Mouse (Mus musculus): ENCODE results near the gene Ripk3. TPM values are rescaled to one million over a fixed set of nuclear protein-coding genes. Genes with fewer than 3 reads are reported as not detected.

The Ripk3 gene
- polyA plus RNA-seq, 1 experiment from 2014 or later: 2.4 TPM

- Histone ChIP-seq H3K4me3 (ENCODE audit: low read depth, low read length) (no peak overlapping the region), H3K4me2 (ENCODE audit: low read length) (no peak overlapping the region), H3K27ac (ENCODE audit: low read depth, low read length) (no peak overlapping the region), H3K9me3 (replicated peaks; ENCODE audit: control insufficient read depth, low read length) (no peaks in the 10 kb centered on the region), H3K9ac (ENCODE audit: low read length) (no peak overlapping the region), H3K4me1 (ENCODE audit: control insufficient read depth, insufficient read depth, low read length) (peaks cover 14% of the 10 kb centered on the region), H3K27me3 (replicated peaks; ENCODE audit: control insufficient read depth, insufficient read depth, low read length) (no peaks in the 10 kb centered on the region), H3K36me3 (ENCODE audit: control insufficient read depth, insufficient read depth, low read length) (no peaks in the 10 kb centered on the region)
- 79% methylated on average over 7 of the region's 7 CpGs for WGBS
- no peak for DNase-seq (ENCODE audit: low spot score)
- ATAC-seq: no peak
Observed at GRCm38 (mm10) chr14:55819845-55820405, 31.3 kb upstream of the Ripk3 start.

- Histone ChIP-seq H3K4me3 (ENCODE audit: low read depth, low read length) (peak overlapping the region; percentile 42), H3K9ac (ENCODE audit: low read length) (peak overlapping the region; percentile 58), H3K4me1 (ENCODE audit: control insufficient read depth, insufficient read depth, low read length) (peaks cover 5% of the 10 kb centered on the region; the same call in 1 of the 2 replicates), H3K27ac (ENCODE audit: low read depth, low read length) (no peak overlapping the region), H3K4me2 (ENCODE audit: low read length) (peak overlapping the region; percentile 64), H3K27me3 (replicated peaks; ENCODE audit: control insufficient read depth, insufficient read depth, low read length) (no peaks in the 10 kb centered on the region), H3K9me3 (replicated peaks; ENCODE audit: control insufficient read depth, low read length) (no peaks in the 10 kb centered on the region), H3K36me3 (ENCODE audit: control insufficient read depth, insufficient read depth, low read length) (no peaks in the 10 kb centered on the region)
- ATAC-seq (peak; percentile 74), DNase-seq (ENCODE audit: low spot score) (peak; percentile 53)
- 30% methylated on average over 17 of the region's 17 CpGs for WGBS
Observed at GRCm38 (mm10) chr14:55815310-55815751, 26.7 kb upstream of the Ripk3 start.

GRCm38 (mm10) chr14:55814885-55815284, 26.2 kb upstream of the Ripk3 start:
- H3K9ac ChIP-seq (ENCODE audit: low read length): peak overlapping the region; percentile 58
- ATAC-seq: peak; percentile 82
- H3K4me3 ChIP-seq (ENCODE audit: low read depth, low read length): peak overlapping the region; percentile 42
- peak; percentile 89 for DNase-seq (ENCODE audit: low spot score)
- H3K9me3 ChIP-seq (replicated peaks; ENCODE audit: control insufficient read depth, low read length): no peaks in the 10 kb centered on the region
- no peaks in the 10 kb centered on the region for H3K36me3 ChIP-seq (ENCODE audit: control insufficient read depth, insufficient read depth, low read length)
- no peaks in the 10 kb centered on the region for H3K27me3 ChIP-seq (replicated peaks; ENCODE audit: control insufficient read depth, insufficient read depth, low read length)
- H3K4me2 ChIP-seq (ENCODE audit: low read length): peak overlapping the region; percentile 64
- H3K4me1 ChIP-seq (ENCODE audit: control insufficient read depth, insufficient read depth, low read length): peaks cover 5% of the 10 kb centered on the region; the same call in 1 of the 2 replicates
- WGBS: 30% methylated on average over 16 of the region's 16 CpGs
- no peak overlapping the region for H3K27ac ChIP-seq (ENCODE audit: low read depth, low read length)

GRCm38 (mm10) chr14:55795380-55796163, 6.9 kb upstream of the Ripk3 start:
- no peaks in the 10 kb centered on the region for H3K27me3 ChIP-seq (replicated peaks; ENCODE audit: control insufficient read depth, insufficient read depth, low read length)

GRCm38 (mm10) chr14:55793946-55794345, 5.3 kb upstream of the Ripk3 start:
- Histone ChIP-seq H3K4me3 (ENCODE audit: low read depth, low read length) (no peak overlapping the region), H3K4me1 (ENCODE audit: control insufficient read depth, insufficient read depth, low read length) (no peaks in the 10 kb centered on the region), H3K9ac (ENCODE audit: low read length) (no peak overlapping the region), H3K9me3 (replicated peaks; ENCODE audit: control insufficient read depth, low read length) (no peaks in the 10 kb centered on the region), H3K4me2 (ENCODE audit: low read length) (no peak overlapping the region), H3K27me3 (replicated peaks; ENCODE audit: control insufficient read depth, insufficient read depth, low read length) (peaks cover 11% of the 10 kb centered on the region), H3K27ac (ENCODE audit: low read depth, low read length) (no peak overlapping the region), H3K36me3 (ENCODE audit: control insufficient read depth, insufficient read depth, low read length) (no peaks in the 10 kb centered on the region)
- ATAC-seq (no peak), DNase-seq (ENCODE audit: low spot score) (no peak)
- 65% methylated on average over 2 of the region's 2 CpGs for WGBS

More at GRCm38 (mm10) chr14:55795380-55796163, 6.9 kb upstream of the Ripk3 start:
- whole genome bisulfite sequencing: 86% methylated on average over 15 of the region's 15 CpGs
- no peaks in the 10 kb centered on the region for H3K4me1 ChIP-seq (ENCODE audit: control insufficient read depth, insufficient read depth, low read length)
- H3K4me2 ChIP-seq (ENCODE audit: low read length): no peak overlapping the region
- DNase-seq (ENCODE audit: low spot score): no peak
- H3K36me3 ChIP-seq (ENCODE audit: control insufficient read depth, insufficient read depth, low read length): no peaks in the 10 kb centered on the region
- H3K4me3 ChIP-seq (ENCODE audit: low read depth, low read length): no peak overlapping the region
- no peak for ATAC-seq
- no peaks in the 10 kb centered on the region for H3K9me3 ChIP-seq (replicated peaks; ENCODE audit: control insufficient read depth, low read length)
- no peak overlapping the region for H3K27ac ChIP-seq (ENCODE audit: low read depth, low read length)
- no peak overlapping the region for H3K9ac ChIP-seq (ENCODE audit: low read length)

- no peak overlapping the region for H3K4me2 ChIP-seq (ENCODE audit: low read length)
- no peak overlapping the region for H3K9ac ChIP-seq (ENCODE audit: low read length)
- no peak overlapping the region for H3K27ac ChIP-seq (ENCODE audit: low read depth, low read length)
- H3K9me3 ChIP-seq (replicated peaks; ENCODE audit: control insufficient read depth, low read length): no peaks in the 10 kb centered on the region
- 75% methylated on average over 2 of the region's 2 CpGs for WGBS
- DNase-seq (ENCODE audit: low spot score) (no peak), ATAC-seq (no peak)
- no peaks in the 10 kb centered on the region for H3K36me3 ChIP-seq (ENCODE audit: control insufficient read depth, insufficient read depth, low read length)
- H3K4me3 ChIP-seq (ENCODE audit: low read depth, low read length): no peak overlapping the region
- H3K4me1 ChIP-seq (ENCODE audit: control insufficient read depth, insufficient read depth, low read length): no peaks in the 10 kb centered on the region
- peaks cover 16% of the 10 kb centered on the region for H3K27me3 ChIP-seq (replicated peaks; ENCODE audit: control insufficient read depth, insufficient read depth, low read length)
Observed at GRCm38 (mm10) chr14:55793461-55793860, 4.8 kb upstream of the Ripk3 start.

- Histone ChIP-seq H3K9ac (ENCODE audit: low read length) (no peak overlapping the region), H3K9me3 (replicated peaks; ENCODE audit: control insufficient read depth, low read length) (no peaks in the 10 kb centered on the region), H3K27me3 (replicated peaks; ENCODE audit: control insufficient read depth, insufficient read depth, low read length) (peaks cover 56% of the 10 kb centered on the region), H3K4me3 (ENCODE audit: low read depth, low read length) (no peak overlapping the region), H3K4me1 (ENCODE audit: control insufficient read depth, insufficient read depth, low read length) (no peaks in the 10 kb centered on the region), H3K27ac (ENCODE audit: low read depth, low read length) (no peak overlapping the region), H3K36me3 (ENCODE audit: control insufficient read depth, insufficient read depth, low read length) (no peaks in the 10 kb centered on the region), H3K4me2 (ENCODE audit: low read length) (no peak overlapping the region)
- ATAC-seq (no peak), DNase-seq (ENCODE audit: low spot score) (no peak)
- 38% methylated on average over 11 of the region's 11 CpGs for WGBS
Observed at GRCm38 (mm10) chr14:55787731-55788130, 934 bp downstream of the Ripk3 start.

- no peaks in the 10 kb centered on the region for H3K9me3 ChIP-seq (replicated peaks; ENCODE audit: control insufficient read depth, low read length)
- no peaks in the 10 kb centered on the region for H3K36me3 ChIP-seq (ENCODE audit: control insufficient read depth, insufficient read depth, low read length)
- no peaks in the 10 kb centered on the region for H3K4me1 ChIP-seq (ENCODE audit: control insufficient read depth, insufficient read depth, low read length)
- H3K27me3 ChIP-seq (replicated peaks; ENCODE audit: control insufficient read depth, insufficient read depth, low read length): peaks cover 62% of the 10 kb centered on the region
- no peak overlapping the region for H3K9ac ChIP-seq (ENCODE audit: low read length)
- H3K4me3 ChIP-seq (ENCODE audit: low read depth, low read length): no peak overlapping the region
- ATAC-seq (no peak), DNase-seq (ENCODE audit: low spot score) (no peak)
- H3K4me2 ChIP-seq (ENCODE audit: low read length): no peak overlapping the region
- no peak overlapping the region for H3K27ac ChIP-seq (ENCODE audit: low read depth, low read length)
- WGBS: 23% methylated on average over 6 of the region's 6 CpGs
Observed at GRCm38 (mm10) chr14:55785195-55785594, 3.5 kb downstream of the Ripk3 start.

GRCm38 (mm10) chr14:55783958-55784235, 4.8 kb downstream of the Ripk3 start, which contains the start of gene Adcy4:
Adcy4 (minus strand) TSS chr14:55784095.
- DNase-seq (ENCODE audit: low spot score) (no peak), ATAC-seq (no peak)
- Histone ChIP-seq H3K4me3 (ENCODE audit: low read depth, low read length) (peak within 1 kb of the TSS; percentile 12; the same call in 1 of the 2 replicates), H3K27ac (ENCODE audit: low read depth, low read length) (no peak within 1 kb of the TSS), H3K27me3 (replicated peaks; ENCODE audit: control insufficient read depth, insufficient read depth, low read length) (peaks cover 50% of the 10 kb centered on the region), H3K9me3 (replicated peaks; ENCODE audit: control insufficient read depth, low read length) (no peaks in the 10 kb centered on the region), H3K4me1 (ENCODE audit: control insufficient read depth, insufficient read depth, low read length) (no peaks in the 10 kb centered on the region), H3K36me3 (ENCODE audit: control insufficient read depth, insufficient read depth, low read length) (no peaks in the 10 kb centered on the region), H3K4me2 (ENCODE audit: low read length) (peak within 1 kb of the TSS; percentile 34), H3K9ac (ENCODE audit: low read length) (no peak within 1 kb of the TSS; the same call in 1 of the 2 replicates)
- WGBS: 4% methylated on average over 13 of the region's 13 CpGs

All from forebrain, embryonic 14.5 days (tissue).